Mouse (Mus musculus) brain, embryonic 14.5 days (tissue): ENCODE data around the gene Cxcr3. TPM values are rescaled to one million over a fixed set of nuclear protein-coding genes. Genes with fewer than 3 reads are reported as not detected.

ENCODE experiments used
- DNase-seq: peaks from one replicate; pipeline ENCODE4 v3.0.0-alpha.2; 2011; ENCODE audit warnings: low read depth
- CTCF ChIP-seq: fragments of 200-500 bp; IDR thresholded peaks from 2 replicates; pipeline ENCODE4 v1.5.1; 2012; ENCODE audit warnings: inconsistent platforms, mild to moderate bottlenecking, moderate library complexity, borderline replicate concordance; ENCODE audit not compliant: insufficient read depth, insufficient read length; ENCODE audit errors: extremely low read depth
- POLR2A ChIP-seq: fragments of 200-500 bp; IDR thresholded peaks from 2 replicates; pipeline ENCODE4 v1.6.1; 2012; ENCODE audit warnings: mild to moderate bottlenecking, inconsistent platforms, borderline replicate concordance; ENCODE audit not compliant: poor library complexity, insufficient read depth, insufficient read length, severe bottlenecking; ENCODE audit errors: extremely low read depth
- polyA plus RNA-seq: library from polyadenylated mRNA; depleted of rRNA; stranded (reverse); fragments of >200 nt; gene quantifications from 2 replicates; pipeline ENCODE4 v1.2.3, GENCODE M21; 2012; rRNA removed

Cxcr3 gene
- polyA plus RNA-seq: 0.09 and 0.14 TPM in 2 replicates

GRCm38 (mm10) chrX:101733828-101734319, at the start of gene Cxcr3:
Gene Cxcr3, minus strand, starts transcription at chrX:101734269.
- TF ChIP-seq POLR2A (no peak), CTCF (no peak)
- DNase-seq: peak; percentile 24

DNA sequence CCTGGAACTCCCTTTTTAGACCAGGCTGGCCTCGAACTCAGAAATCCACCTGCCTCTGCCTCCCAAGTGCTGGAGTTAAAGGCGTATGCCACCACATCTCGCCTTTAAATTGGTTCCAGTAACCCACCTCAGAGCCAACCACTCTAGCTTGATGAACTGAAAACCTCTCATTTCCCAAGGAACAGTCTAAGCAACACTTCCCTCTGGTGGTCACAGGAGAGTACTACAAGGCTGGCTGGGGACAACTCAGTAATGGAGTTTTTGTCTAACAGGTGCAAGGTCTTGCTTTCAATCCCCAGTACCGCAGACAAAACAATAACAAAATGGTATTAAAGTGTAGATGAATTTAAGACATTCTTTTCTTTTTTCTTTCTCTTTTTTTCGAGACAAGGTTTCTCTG, 38.0 kb upstream of the Cxcr3 start:
- no peak for TF ChIP-seq POLR2A
- TF ChIP-seq CTCF: peak; percentile 73; the same call in 1 of the 2 replicates
- peak; percentile 69 for DNase-seq

DNA sequence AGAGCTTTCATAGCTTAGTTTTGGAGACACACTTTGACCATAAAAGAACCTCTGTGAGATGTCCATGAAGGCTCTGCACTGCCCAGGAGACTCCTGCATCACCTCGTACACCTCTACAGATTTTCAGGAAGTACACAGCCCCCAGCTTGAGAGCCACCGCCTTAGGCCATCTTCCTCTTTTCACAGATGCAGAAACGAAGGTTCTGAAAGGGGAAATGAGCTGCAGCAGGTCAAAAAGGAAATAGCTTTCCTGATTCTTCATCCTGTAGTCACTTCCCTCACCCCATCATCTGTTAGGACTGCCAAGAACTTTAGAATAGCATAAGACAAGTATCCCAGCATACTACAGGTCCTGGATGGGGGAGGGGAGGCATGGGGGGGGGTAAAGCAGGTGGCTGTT, 36.2 kb upstream of the Cxcr3 start:
- no peak for TF ChIP-seq POLR2A
- TF ChIP-seq CTCF: no peak
- no peak for DNase-seq

- no peak for DNase-seq
- TF ChIP-seq CTCF (no peak), POLR2A (no peak)
These were observed 35.4 kb upstream of the Cxcr3 start for GRCm38 (mm10) chrX:101769478-101769877.

DNA sequence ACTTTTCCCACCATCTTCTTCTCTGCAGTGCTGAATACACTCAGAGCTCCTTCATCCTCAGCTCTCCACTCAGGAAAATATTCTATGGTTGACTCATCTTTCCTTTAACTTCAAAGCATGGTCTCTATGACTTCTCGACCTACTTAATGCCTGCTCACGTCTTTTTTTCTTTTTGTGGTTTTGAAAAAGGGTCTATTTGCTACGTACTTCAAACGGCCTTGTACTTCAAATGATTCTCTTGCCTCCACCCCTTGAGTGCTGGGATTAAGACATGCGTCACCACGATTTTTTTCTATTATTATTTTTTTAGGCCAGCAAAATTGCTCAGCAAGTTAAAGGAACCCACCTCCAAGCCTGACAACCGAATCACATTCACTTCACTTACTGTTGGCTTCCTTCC, 33.2 kb upstream of the Cxcr3 start:
- no peak for DNase-seq
- no peak for TF ChIP-seq POLR2A
- TF ChIP-seq CTCF: no peak

- no peak for TF ChIP-seq CTCF
- DNase-seq: no peak
These were observed 31.0 kb upstream of the Cxcr3 start for GRCm38 (mm10) chrX:101765111-101765510.

GRCm38 (mm10) chrX:101764621-101765020, 30.6 kb upstream of the Cxcr3 start:
- TF ChIP-seq POLR2A (no peak), CTCF (no peak)
- DNase-seq: no peak

DNA sequence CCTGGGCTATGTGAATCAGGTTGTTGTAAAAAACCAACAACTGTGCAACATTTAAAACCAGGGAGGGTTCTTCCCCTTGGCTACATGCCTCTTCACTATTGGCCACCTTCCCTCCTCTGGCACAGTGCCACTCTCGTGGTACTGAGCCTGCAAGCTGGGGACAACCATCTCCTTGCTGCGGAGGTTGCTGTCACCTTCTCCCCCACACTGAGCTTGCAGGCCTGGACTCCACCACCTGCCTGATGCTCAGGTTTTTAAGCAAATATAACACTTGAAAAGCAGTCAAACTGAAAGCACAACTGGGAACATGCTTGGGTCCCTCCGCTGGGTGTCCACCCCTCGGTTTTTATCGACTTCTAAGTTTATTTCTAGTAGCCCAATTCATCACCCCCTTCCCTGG, 20.4 kb upstream of the Cxcr3 start:
- no peak for TF ChIP-seq POLR2A
- no peak for TF ChIP-seq CTCF
- DNase-seq: peak; percentile 64

DNA sequence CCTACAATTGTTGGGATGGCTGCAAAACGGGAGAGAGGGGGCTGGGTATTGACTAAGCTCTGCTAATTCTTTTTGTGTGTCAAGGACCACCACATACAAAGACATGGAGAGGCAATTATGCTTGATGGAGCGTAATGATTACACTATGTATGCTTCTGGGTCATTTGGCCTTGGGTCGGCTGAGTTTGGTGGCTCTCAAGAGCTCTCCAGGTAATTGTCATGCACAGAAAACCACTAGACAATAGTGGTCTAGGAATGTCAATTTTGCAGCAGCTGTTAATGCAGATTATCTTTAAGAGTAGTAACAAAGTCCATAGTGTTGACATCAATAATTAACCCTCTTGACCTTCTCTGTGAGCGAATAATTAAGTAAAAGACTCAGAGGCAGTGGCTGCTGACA, 16.1 kb upstream of the Cxcr3 start:
- DNase-seq: peak; percentile 51
- TF ChIP-seq CTCF (no peak), POLR2A (no peak)

- no peak for DNase-seq
- TF ChIP-seq POLR2A: no peak
- TF ChIP-seq CTCF: no peak
These were observed 7.0 kb upstream of the Cxcr3 start for GRCm38 (mm10) chrX:101741064-101741433.

DNA sequence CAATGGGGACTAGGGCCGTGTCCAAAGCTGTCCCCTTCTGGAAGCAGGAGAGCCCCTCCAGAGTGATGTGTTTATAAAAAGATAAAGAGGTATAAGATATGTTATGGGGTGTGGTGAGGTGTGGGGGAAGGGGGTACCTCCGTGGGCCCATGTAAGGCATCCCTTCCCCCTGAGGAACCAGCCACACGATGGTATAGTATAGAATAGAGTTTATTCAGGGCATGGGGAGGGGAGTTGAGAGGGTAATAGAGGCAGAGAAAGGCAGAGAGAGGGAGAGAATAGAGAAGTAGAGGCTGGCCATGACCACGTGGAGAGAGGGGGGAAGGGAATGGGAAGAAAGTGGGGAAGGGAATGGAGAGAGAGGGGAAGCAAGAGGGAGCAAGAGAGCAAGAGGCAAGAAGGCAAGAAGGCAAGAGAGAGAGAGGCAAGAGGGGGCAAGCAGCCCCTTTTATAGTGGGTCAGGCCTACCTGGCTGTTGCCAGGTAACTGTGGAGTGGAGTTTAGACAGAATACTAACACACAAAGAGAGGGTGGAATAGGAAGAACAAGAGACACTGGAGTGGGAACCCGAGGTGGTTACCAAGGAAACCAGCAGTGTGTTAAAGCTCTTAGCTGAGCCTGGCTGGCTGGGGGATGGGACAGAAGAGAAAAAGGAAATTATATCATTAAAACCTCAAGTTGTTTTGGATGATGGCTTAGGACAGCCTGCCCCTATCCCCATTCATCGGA, 6.4 kb upstream of the Cxcr3 start:
- no peak for TF ChIP-seq CTCF
- no peak for TF ChIP-seq POLR2A
- peak; percentile 88 for DNase-seq

DNA sequence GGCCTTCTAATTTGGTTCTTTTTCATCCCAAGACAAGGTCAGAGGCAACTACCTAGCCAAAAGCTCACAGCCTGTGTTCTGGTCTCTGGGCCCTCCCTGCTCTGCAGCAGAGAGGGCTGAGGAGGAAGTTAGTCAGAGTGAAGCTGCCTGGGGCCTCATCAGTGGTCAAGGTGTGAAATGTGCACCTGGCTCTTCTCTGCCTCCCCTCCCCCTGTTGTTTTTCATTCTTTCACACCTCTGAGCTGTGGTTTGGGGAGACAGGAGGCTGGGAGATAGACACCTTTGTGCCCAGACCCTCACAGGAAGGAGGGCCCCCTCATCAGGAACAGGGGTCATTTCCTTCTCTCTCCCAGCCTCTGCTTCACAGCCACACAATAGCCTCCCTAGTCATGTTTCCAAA, 3.1 kb upstream of the Cxcr3 start:
- TF ChIP-seq CTCF (no peak), POLR2A (no peak)
- no peak for DNase-seq
